32 mouse cellular contexts compared by ENCODE assay signal in genomic region chr10:118412774-118413173, GRCm38 (mm10). TPM values are rescaled to one million over a fixed set of nuclear protein-coding genes. Genes with fewer than 3 reads are reported as not detected.
"Had no signal": no experiment of that assay in that cellular context is flagged by ENCODE, and none has a peak within 500 bp of the region (broad histone marks: within the 10 kb centered on the region; RNA-seq: fewer than 3 reads in every experiment).

No protein-coding gene starts in this region.

- DNase-seq: kidney, adult 8-10 months; kidney, postnatal 10 days; kidney, postnatal 36 days; layer of hippocampus, adult 9-11 months; liver; lung, adult 18-20 months; lung, postnatal 10 days; lung, postnatal 36 days; right cerebral cortex, adult 18-20 months; right cerebral cortex, postnatal 14 days; right cerebral cortex, postnatal 4 days; thymus, adult 2 months; thymus, postnatal 25 days had no signal

- ATAC-seq: intestine, postnatal 0 days; liver, embryonic 12.5 days; midbrain, embryonic 16.5 days had no signal

RNA-seq across cellular contexts. Expression of gene Ifng, which starts 28.1 kb away (rescaled TPM):
- total RNA-seq: layer of hippocampus, postnatal 25 days; left cerebral cortex, adult 18-20 months; left cerebral cortex, postnatal 25 days had no signal
- polyA plus RNA-seq: intestine, postnatal 0 days; kidney, embryonic 15.5 days; limb, embryonic 10.5 days; limb, embryonic 13.5 days; liver, embryonic 12.5 days; liver, embryonic 15.5 days; lung, embryonic 15.5 days; midbrain, embryonic 12.5 days; midbrain, embryonic 16.5 days; myocyte; neural tube, embryonic 12.5 days; neural tube, embryonic 15.5 days; stomach, embryonic 14.5 days; stomach, postnatal 0 days; thymus, adult 2 months had no signal

RNA-seq across cellular contexts. Expression of gene Gm9049, which starts 58.9 kb away (rescaled TPM):
- total RNA-seq: layer of hippocampus, postnatal 25 days; left cerebral cortex, adult 18-20 months; left cerebral cortex, postnatal 25 days; monocyte, adult 5-6 weeks had no signal
- polyA plus RNA-seq: intestine, postnatal 0 days; limb, embryonic 10.5 days; liver, embryonic 15.5 days; lung, embryonic 15.5 days; midbrain, embryonic 12.5 days; midbrain, embryonic 16.5 days; neural tube, embryonic 12.5 days; neural tube, embryonic 15.5 days; stomach, embryonic 14.5 days; urinary bladder, adult 2 months had no signal
